Mouse (Mus musculus) ES-Bruce4 (cell line): ENCODE measurements at regions not wholly inside any gene's neighbourhood (a gene's known extent, or its start where the extent isn't known, plus 50 kb on each side); places are given as distances from the start of the nearest gene placed in this dataset.

Experiments used
- CTCF ChIP-seq: IDR thresholded peaks from one replicate; pipeline ENCODE4 v1.8.1; 2011; ENCODE audit warnings: low read depth, low read length
- EP300 ChIP-seq: IDR thresholded peaks from 2 replicates; pipeline ENCODE4 v1.6.1; 2011; ENCODE audit warnings: low read depth, low read length; ENCODE audit not compliant: insufficient read depth
- POLR2A ChIP-seq: IDR thresholded peaks from one replicate; pipeline ENCODE4 v1.8.1; 2011; ENCODE audit warnings: low read length; ENCODE audit not compliant: insufficient read depth

DNA sequence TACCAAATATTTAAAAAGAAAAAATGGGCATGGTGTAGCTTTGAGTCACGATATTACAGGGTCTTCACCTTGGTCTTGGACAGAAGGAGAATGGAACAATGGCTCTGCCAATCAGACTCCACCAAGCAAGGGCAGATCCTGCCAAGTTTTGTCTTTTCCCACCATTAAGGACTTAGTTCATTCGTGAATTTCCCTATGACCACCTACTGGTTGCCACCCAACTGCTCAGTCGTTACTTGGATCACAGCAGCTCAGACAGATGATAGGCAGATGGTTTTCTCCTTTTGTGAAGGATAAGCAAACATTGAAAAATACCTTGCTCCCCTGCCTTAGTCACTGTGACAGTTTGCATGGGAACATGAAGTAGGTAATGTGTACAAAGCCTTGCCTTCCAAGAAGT is 210.2 kb downstream of the Sorl1 start:
- TF ChIP-seq POLR2A: no peak
- no peak for TF ChIP-seq CTCF
- no peak for TF ChIP-seq EP300
